Mouse (Mus musculus) heart, embryonic 10.5 days (tissue): ENCODE measurements at regions not wholly inside any gene's neighbourhood (a gene's known extent, or its start where the extent isn't known, plus 50 kb on each side); places are given as distances from the start of the nearest gene placed in this dataset.

ENCODE experiments used
- DNase-seq: peaks from one replicate; pipeline ENCODE4 v3.0.0-alpha.2; 2017; ENCODE audit warnings: low spot score
- H3K27ac ChIP-seq: fragments of 300-500 bp; sonication (generic); 2 replicates; pipeline ENCODE4 v1.5.1; 2016; ENCODE audit warnings: mild to moderate bottlenecking
- H3K27me3 ChIP-seq: fragments of 300-500 bp; sonication (generic); 2 replicates; pipeline ENCODE4 v1.6.1; 2016; ENCODE audit warnings: mild to moderate bottlenecking; ENCODE audit not compliant: poor library complexity, insufficient read depth, severe bottlenecking
- H3K36me3 ChIP-seq: fragments of 300-500 bp; sonication (generic); 2 replicates; pipeline ENCODE4 v1.6.1; 2016; ENCODE audit warnings: mild to moderate bottlenecking, moderate library complexity
- H3K4me1 ChIP-seq: fragments of 300-500 bp; sonication (generic); 2 replicates; pipeline ENCODE4 v1.6.1; 2016; ENCODE audit warnings: mild to moderate bottlenecking
- H3K4me3 ChIP-seq: fragments of 300-500 bp; sonication (generic); 2 replicates; pipeline ENCODE4 v1.5.1; 2016; ENCODE audit warnings: mild to moderate bottlenecking, moderate library complexity
- H3K9me3 ChIP-seq: fragments of 300-500 bp; sonication (generic); 2 replicates; pipeline ENCODE4 v1.6.1; 2016; ENCODE audit warnings: mild to moderate bottlenecking, moderate library complexity
- WGBS: fragments of 180-500 bp; shearing (Covaris S2); methylation state at CpG from one replicate; pipeline ENCODE4 v1.1.7; 2016; 5-methylcytosine and 5-hydroxymethylcytosine counted together

DNA sequence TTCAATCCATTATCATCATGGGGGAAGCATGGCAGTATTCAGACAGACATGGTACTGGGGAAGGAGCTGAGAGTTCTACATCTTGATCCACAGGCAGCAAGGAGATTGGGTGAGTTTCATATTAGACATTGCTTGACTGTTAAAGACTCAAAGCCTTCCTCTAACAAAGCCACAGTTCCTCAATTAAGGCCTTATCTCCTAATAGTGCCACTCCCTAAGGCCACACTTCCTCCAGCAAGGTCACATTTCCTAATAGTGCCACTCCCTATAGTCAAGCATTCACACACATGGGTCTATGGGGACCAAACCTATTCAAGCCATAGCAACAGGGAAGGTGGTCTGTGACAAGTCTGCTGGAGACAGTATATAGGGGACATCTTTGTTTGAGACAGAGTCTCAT lies 115.9 kb upstream of the Zfp64 start:
- H3K4me1 ChIP-seq: no peaks in the 10 kb centered on the region
- no peak overlapping the region for H3K27ac ChIP-seq
- H3K36me3 ChIP-seq: no peaks in the 10 kb centered on the region
- no peak overlapping the region for H3K4me3 ChIP-seq
- H3K27me3 ChIP-seq: no peaks in the 10 kb centered on the region
- peaks cover 14% of the 10 kb centered on the region; the same call in 1 of the 2 replicates for H3K9me3 ChIP-seq
- no peak for DNase-seq

DNA sequence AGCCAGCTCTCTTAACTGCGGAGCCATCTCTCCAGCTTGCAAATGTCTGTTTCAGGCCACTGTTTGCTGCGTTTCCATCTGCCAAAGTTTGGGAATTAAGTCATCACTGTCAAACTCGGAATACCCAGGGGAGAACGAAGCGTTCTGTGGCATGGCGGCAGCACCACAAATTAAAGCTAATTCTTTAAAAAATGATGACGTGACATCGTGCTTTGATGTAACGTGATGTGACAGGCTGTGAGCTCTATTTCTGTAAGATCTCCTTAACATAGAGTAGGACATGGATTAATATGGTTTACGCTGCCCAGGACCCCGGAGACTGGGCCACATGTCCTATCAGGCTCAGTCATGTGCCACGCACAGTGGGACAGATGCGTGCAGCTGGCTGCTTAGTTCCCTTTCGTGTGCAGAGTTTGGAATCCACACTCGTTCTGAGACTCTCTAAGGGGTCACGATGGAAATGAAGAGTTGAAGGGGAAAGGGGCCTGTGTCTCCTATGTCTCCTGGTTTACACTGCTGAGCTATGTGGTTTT lies 109.8 kb upstream of the Zfp64 start:
- 0 out of 2 replicates have a peak, but pooled peaks cover 7% of the 10 kb centered on the region for H3K4me1 ChIP-seq
- 0 out of 2 replicates have a peak, but pooled peaks cover 4% of the 10 kb centered on the region for H3K9me3 ChIP-seq
- peaks cover 13% of the 10 kb centered on the region for H3K27me3 ChIP-seq
- DNase-seq: no peak
- no peaks in the 10 kb centered on the region for H3K36me3 ChIP-seq
- H3K4me3 ChIP-seq: no peak overlapping the region
- WGBS: 88% methylated on average over 16 of the region's 16 CpGs
- H3K27ac ChIP-seq: no peak overlapping the region

DNA sequence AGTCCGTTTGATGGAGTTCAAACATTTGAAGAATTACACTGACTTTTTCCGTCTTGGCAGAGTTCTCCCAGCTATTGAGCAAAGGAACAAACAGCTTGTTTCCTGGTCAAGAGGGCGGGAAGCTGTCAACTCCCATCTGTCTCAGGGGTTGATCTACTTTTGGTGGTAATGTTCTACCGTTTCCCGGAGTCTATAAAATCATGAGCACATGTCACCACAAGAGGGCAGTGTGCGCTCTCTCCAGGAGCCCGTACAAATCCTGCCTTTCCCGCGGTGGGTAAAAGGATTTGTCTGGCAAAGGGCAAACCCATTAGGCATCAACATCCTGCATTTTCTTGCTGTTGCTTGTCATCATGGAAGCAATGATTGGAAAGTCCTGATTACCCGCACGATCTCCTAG lies 106.1 kb upstream of the Zfp64 start:
- Histone ChIP-seq H3K9me3 (no peaks in the 10 kb centered on the region), H3K4me1 (0 out of 2 replicates have a peak, but pooled peaks cover 7% of the 10 kb centered on the region), H3K36me3 (no peaks in the 10 kb centered on the region), H3K27me3 (peaks cover 13% of the 10 kb centered on the region), H3K27ac (no peak overlapping the region), H3K4me3 (no peak overlapping the region)
- 8% methylated on average over 11 of the region's 11 CpGs for WGBS
- DNase-seq: peak; percentile 77

DNA sequence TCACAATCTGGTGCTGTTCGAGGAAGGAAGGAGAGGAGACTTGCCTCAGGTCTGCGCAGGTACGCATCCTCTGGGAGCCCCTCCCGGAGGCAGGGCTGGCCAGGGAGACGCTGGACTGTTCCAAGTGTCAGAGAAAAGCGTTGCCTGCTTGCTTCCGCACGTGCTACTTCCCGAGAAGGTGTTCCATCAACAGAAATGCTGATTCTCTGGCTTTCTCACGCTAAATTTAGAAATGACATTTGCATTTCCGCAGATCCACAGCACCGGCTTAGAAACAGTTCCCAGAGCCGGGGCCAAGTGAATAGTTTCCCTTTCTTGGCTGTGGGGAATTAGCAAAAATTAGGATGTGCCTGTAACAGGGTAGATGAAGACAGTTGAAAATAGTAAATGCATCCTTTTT lies 105.1 kb upstream of the Zfp64 start:
- no peaks in the 10 kb centered on the region for H3K9me3 ChIP-seq
- 0 out of 2 replicates have a peak, but pooled peaks cover 7% of the 10 kb centered on the region for H3K4me1 ChIP-seq
- H3K4me3 ChIP-seq: no peak overlapping the region
- 46% methylated on average over 13 of the region's 13 CpGs for WGBS
- peaks cover 13% of the 10 kb centered on the region for H3K27me3 ChIP-seq
- no peak overlapping the region for H3K27ac ChIP-seq
- no peaks in the 10 kb centered on the region for H3K36me3 ChIP-seq
- DNase-seq: no peak

DNA sequence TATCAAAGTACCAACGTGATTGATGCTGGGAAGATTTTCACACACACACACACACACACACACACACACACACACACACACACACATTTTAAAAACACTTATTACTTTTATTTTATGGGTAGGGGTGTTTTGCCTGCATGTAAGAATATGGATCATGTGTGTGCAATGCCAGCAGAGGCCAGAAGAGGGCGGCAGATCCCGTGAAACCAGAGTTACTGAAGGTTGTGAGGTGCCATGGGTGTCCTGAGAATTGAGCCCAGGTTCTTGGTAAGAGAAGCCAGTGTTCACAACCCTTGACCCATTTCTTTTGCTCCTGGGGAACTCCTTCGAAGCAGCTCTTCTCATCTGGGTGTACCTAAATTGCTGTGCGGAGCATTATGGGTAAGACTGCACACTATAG lies 102.4 kb upstream of the Zfp64 start:
- Histone ChIP-seq H3K27me3 (peaks cover 6% of the 10 kb centered on the region; the same call in 1 of the 2 replicates), H3K4me1 (0 out of 2 replicates have a peak, but pooled peaks cover 7% of the 10 kb centered on the region), H3K9me3 (no peaks in the 10 kb centered on the region), H3K4me3 (no peak overlapping the region), H3K27ac (no peak overlapping the region), H3K36me3 (no peaks in the 10 kb centered on the region)
- 62% methylated on average over 5 of the region's 5 CpGs for WGBS
- DNase-seq: no peak

DNA sequence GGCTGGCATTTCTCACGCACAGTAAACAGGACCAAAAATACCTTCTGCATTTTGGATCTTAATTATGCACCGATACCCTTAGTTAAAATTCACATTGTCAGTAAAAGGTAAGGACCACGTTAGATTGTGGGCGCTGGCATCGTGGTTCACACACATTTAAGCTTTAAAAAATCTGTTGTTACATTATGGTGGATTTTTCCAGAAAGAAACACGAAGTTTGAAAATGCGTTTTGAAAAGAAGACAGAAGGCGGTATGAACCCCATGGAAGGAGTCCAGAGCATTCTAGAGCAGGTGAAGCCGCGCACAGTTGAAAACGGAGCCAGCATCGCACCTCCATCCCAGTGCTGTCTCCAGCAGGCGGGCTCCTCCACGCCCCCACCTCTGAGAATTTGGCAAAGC lies 94.6 kb upstream of the Zfp64 start:
- Histone ChIP-seq H3K27ac (no peak overlapping the region), H3K36me3 (no peaks in the 10 kb centered on the region), H3K4me3 (no peak overlapping the region), H3K4me1 (no peaks in the 10 kb centered on the region), H3K9me3 (no peaks in the 10 kb centered on the region), H3K27me3 (no peaks in the 10 kb centered on the region)
- DNase-seq: no peak
- WGBS: 83% methylated on average over 14 of the region's 14 CpGs

DNA sequence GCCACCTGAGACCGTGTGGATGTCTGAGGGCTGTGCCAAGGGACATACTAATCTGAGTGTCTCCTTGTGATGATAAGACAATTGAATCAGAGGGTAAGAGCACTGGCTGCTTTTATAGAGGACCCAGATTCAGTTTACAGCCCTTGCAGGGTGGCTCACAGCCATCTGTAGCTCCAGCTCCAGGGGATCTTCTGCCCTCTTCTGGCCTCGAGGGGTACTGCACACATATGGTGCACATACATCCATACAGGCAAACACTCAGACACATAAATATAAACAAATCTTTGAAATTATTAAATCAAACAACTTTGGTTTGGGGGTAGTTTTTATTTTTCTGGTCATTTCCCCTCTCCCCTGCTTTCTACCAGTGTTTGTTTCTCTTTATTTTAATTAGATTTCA lies 86.4 kb upstream of the Zfp64 start:
- no peaks in the 10 kb centered on the region for H3K27me3 ChIP-seq
- no peak for DNase-seq
- H3K9me3 ChIP-seq: peaks cover 5% of the 10 kb centered on the region
- H3K4me1 ChIP-seq: no peaks in the 10 kb centered on the region
- no peak overlapping the region for H3K4me3 ChIP-seq
- H3K27ac ChIP-seq: no peak overlapping the region
- no peaks in the 10 kb centered on the region for H3K36me3 ChIP-seq
- 68% methylated on average over 2 of the region's 2 CpGs for WGBS

DNA sequence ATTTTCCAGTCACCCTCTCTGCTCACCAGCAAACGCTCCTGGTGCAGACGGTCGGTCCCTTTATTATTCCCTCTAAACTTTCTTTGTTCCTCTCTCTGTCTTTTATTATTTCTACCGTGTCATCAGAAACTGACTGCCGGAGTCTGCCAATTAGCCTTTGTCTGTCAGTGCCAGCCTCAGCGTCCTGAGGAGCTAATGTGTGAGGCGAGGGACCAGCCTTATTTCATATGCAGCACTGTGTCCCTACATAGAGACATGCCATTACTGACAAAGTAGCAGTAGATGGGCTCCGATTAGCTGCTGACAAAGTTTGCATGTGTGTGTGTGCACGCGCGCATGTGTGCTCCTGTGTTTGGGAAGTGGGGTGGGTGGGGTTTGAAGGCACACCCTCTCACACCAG lies 82.6 kb upstream of the Zfp64 start:
- WGBS: 85% methylated on average over 11 of the region's 11 CpGs

DNA sequence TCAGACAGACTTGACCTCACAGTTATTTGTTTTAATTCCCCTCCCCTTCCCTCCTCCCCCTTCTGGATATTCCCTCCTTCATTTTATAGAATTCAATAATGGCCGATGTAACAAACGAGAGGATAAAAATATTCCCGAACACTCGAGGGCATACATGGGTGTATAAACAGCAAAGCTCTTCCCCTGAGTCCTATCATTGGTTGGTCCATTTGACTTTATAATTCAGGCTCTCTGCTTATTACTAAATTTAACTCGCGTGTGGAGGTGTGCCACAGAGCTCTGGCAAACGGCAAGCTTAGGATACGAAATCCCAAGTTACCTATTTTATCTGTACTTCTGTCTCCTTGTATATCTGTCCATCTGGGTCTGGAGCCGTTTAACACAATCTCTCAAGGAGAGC lies 82.1 kb upstream of the Zfp64 start:
- 0 out of 2 replicates have a peak, but pooled peaks cover 2% of the 10 kb centered on the region for H3K4me1 ChIP-seq
- peaks cover 5% of the 10 kb centered on the region for H3K9me3 ChIP-seq
- no peak overlapping the region for H3K4me3 ChIP-seq
- no peaks in the 10 kb centered on the region for H3K27me3 ChIP-seq
- no peak for DNase-seq
- no peak overlapping the region for H3K27ac ChIP-seq
- H3K36me3 ChIP-seq: no peaks in the 10 kb centered on the region
- WGBS: 84% methylated on average over 9 of the region's 9 CpGs

More for the DNA sequence above, 82.6 kb upstream of the Zfp64 start:
- Histone ChIP-seq H3K36me3 (no peaks in the 10 kb centered on the region), H3K9me3 (peaks cover 5% of the 10 kb centered on the region), H3K27ac (no peak overlapping the region), H3K27me3 (no peaks in the 10 kb centered on the region), H3K4me1 (0 out of 2 replicates have a peak, but pooled peaks cover 2% of the 10 kb centered on the region), H3K4me3 (no peak overlapping the region)
- no peak for DNase-seq

DNA sequence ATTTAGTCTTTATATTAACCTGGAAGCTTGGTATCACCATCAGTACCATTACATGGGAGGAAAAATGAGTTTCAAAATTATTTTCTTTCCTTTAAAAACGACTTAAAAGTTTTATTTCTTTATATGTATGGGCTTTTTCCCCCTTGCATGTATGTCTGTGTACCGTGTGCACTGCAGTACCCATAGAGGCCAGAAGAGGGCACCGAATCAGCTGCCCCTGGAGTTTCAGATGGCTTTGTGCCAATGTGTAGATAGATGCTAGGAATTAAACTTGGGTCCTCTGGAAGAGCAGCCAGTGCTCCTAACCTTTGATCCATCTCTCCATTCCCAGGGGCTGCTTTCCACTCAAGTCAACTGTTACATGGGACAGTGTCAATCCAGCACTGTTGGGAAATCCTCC lies 79.9 kb upstream of the Zfp64 start:
- H3K27me3 ChIP-seq: no peaks in the 10 kb centered on the region
- H3K4me3 ChIP-seq: no peak overlapping the region
- no peaks in the 10 kb centered on the region for H3K36me3 ChIP-seq
- H3K9me3 ChIP-seq: no peaks in the 10 kb centered on the region
- H3K4me1 ChIP-seq: 0 out of 2 replicates have a peak, but pooled peaks cover 2% of the 10 kb centered on the region
- no peak overlapping the region for H3K27ac ChIP-seq
- WGBS: 30% methylated on average over 3 of the region's 3 CpGs
- DNase-seq: no peak

DNA sequence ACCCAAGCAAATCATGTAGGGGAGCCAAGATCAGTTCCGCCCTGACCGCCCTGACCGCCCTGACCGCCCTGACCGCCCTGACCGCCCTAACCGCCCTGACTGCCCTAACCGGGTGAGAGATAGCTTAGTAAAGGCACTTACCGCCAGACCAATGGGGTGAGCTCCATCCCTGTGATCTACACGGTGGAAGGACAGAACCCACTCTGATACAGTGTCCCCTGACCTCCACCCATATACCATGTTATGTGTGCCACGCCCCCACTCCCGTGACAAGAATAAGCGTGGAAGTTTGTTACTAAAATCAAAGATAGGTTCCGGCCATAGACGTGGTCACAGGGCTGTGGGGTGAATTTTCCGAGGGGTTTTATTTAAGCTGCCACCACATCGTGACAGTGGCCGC lies 78.6 kb upstream of the Zfp64 start:
- Histone ChIP-seq H3K4me1 (0 out of 2 replicates have a peak, but pooled peaks cover 2% of the 10 kb centered on the region), H3K9me3 (0 out of 2 replicates have a peak, but pooled peaks cover 5% of the 10 kb centered on the region), H3K27ac (no peak overlapping the region), H3K4me3 (0 out of 2 replicates have a peak overlapping the region, but pooled peaks have one; percentile 5), H3K27me3 (no peaks in the 10 kb centered on the region), H3K36me3 (no peaks in the 10 kb centered on the region)
- no peak for DNase-seq
- WGBS: 42% methylated on average over 18 of the region's 18 CpGs

DNA sequence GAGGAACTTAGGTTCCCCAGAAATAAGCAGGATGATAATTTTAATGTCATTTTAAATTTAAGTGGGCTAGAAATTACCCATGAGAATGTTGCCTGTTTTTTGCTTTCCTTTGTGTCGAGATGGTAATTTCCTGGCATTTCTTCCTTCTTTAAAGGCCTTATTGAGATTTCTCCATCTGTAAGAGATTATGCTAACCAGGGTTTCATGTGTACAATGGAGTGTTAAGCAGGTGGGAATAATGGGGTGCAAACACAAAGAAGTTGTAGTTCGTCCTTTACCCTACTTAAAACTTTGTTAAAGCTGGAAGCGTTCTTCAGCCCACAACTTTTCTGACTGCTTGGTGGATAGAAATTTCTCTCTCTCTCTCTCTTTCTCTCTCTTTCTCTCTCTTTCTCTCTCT lies 77.8 kb upstream of the Zfp64 start:
- 79% methylated on average over 3 of the region's 3 CpGs for WGBS

DNA sequence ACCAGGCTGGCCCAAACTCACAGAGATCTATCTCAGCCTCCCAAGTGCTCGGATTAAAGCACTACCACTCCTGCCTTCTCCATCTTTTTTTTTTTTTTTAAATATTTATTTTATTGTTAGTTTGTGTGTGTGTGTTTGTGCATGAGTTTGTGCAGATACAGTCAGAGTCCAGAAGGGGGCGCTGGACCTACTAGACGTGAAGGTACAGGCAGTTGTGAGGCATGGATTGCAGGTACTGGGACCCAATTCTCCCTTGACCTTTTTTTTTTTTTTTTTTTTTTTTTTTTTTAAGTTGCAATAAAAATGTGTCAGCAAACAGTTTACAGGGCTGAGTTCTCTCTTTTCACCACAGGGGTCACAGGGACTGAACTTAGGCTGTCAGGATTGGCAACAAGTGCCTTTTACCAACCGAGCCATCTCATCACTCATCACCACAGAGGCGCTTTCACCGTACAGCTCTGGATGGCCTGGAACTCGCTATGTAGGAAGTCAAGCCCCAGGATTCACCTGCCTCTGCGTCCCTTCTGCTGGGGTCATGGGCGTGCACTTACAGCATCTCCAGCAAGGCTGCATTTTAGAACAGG lies 73.2 kb upstream of the Zfp64 start:
- no peak for DNase-seq
- Histone ChIP-seq H3K36me3 (no peaks in the 10 kb centered on the region), H3K9me3 (0 out of 2 replicates have a peak, but pooled peaks cover 5% of the 10 kb centered on the region), H3K4me3 (no peak overlapping the region), H3K4me1 (no peaks in the 10 kb centered on the region), H3K27ac (no peak overlapping the region), H3K27me3 (no peaks in the 10 kb centered on the region)
- 65% methylated on average over 9 of the region's 9 CpGs for WGBS

More for the DNA sequence above, 77.8 kb upstream of the Zfp64 start:
- no peak for DNase-seq
- Histone ChIP-seq H3K36me3 (no peaks in the 10 kb centered on the region), H3K4me1 (0 out of 2 replicates have a peak, but pooled peaks cover 2% of the 10 kb centered on the region), H3K27ac (no peak overlapping the region), H3K9me3 (0 out of 2 replicates have a peak, but pooled peaks cover 5% of the 10 kb centered on the region), H3K4me3 (no peak overlapping the region), H3K27me3 (no peaks in the 10 kb centered on the region)
